Mouse (Mus musculus): ENCODE measurements around the gene Lrrk2.
A peak's percentile ranks its signal among the peaks of the same experiment; 100 is the strongest.

Lrrk2 gene

DNA sequence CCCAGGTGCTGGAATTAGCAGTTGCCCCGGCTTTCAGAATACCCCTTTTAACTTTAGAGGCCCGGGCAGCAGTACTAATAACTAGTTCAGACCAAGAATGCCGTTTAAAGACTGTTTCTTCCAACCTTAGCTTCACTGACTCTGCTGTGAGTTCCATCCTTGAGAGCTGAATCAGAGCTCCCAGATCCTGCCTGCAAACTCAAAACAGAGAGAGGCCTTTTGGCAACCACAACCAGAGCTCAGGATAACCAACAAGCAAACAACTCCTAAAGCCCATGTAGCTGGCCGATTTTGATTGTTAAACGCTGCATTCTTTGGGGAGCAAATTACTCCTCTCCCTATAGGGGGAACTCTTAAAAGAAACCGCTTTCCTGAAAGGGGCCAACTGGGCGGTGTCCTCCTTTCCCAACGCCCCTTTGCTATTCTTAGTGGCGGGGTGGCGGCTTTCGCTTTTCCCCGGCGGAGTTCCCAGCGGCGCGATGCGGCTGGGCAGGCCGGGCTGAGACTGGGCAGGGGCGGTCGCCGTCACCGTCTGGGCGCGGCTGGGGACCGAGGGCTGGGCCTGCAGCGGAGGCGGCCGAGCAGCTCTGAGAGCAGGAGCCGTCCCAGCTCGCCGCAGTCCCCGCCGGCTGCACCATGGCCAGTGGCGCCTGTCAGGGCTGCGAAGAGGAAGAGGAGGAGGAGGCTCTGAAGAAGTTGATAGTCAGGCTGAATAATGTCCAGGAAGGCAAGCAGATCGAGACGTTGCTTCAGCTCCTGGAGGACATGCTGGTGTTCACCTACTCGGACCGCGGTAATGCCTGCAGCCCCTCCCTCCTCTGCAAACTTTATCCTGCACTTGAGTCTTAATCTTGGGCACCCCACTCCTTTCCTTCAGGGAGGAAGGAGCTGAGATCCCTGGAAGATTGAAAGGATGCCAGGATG lies at the start of gene Lrrk2:
Gene Lrrk2 (plus strand): TSS at position 531 of the 924 bp plus-strand sequence.
- DNase-seq: peak; percentile 85 to 93

DNA sequence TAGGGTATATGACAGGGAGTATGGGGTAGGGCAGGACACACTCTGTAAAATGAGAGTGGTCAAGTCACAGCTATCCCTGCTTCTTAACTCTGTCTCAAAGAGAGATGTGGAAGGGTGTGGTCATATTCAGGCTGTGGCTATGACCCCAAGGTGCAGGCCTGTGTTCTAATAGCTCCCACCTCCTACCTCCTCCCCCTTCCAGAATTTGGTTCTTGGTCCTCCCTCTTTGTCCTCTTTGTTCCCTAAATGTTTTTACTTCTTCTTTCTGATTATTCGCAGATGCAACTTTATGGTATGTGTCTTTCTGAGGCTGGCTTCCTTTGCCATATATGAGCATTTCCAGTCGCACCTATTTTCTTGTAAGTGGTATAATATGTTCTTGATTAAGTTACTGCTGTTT lies 48.5 kb upstream of the Lrrk2 start:
- no peak for DNase-seq

DNA sequence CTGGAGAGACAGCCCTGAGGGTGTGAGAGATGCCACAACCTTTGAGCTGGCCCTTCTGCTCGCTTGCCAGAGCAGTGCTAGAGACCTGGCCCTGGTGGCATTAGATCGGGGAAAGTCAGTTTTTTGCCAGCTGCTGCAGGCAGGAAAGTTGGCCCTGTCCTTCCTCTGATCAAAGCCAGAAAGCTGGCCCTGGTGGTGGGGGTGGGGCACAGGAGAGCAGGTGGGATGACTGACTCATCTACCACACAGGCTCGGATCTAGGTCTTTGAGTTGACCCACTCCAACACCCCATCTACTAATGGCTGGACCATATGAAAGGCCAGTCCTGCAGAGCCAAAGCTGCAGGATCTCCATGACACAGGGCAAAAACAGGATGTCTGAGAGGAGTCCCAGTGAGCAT lies 43.8 kb upstream of the Lrrk2 start:
- DNase-seq: no peak

DNA sequence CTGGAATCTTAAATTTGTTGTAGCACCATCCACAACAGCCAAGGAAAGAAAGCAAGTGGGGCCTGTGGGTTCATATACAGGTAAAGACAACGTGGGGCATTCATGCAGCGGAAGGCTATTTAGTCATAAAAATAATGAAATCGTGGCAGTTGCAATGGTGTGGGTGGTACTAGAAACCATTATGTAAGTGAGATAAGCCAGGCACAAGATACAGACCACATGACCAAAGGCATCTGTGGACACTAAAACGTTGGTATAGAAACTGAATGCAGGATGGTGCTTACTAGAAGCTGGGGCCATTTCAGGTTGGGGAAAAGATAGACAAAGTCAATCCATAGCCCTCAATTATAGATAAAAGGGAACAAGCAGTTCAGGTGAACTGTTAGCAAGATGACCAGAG lies 40.5 kb upstream of the Lrrk2 start:
- no peak for DNase-seq

DNA sequence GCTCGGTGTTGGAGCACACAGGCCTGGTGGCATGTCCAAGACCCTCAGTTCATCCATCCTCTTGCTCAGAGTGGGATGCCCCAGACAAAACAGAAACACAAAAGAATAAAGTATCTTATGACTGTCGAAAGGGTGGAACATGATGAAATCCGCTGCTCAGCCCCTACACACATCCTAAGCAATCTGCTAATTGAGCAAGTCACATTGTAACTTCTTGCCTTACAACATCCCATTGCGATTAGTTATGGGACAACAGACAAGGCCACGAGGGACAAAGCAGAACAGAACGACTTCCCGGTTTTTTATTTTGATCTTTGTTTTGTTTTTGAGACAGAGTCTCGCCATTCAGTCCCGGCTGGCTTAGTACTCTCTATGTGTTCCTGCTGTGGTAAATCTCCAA lies 39.9 kb upstream of the Lrrk2 start:
- DNase-seq: no peak

DNA sequence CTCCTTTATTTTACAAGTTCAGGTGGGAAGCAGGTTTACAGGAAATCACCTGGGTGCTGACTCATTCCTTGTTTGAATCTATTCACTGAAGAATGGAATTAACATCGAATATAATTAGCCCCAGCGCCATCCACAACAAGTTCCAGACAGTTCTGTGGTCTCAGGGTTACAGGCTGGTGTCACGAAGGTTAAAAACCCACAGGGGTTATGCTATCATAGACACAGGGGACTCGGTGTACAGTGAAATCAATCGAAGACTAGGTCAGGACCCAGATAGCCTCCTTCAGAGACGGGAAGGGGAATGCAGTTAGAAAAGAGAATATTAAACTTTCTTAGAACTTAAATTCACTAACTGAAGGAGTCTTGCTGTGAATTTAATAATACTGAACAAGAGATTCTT lies 39.2 kb upstream of the Lrrk2 start:
- DNase-seq: no peak

DNA sequence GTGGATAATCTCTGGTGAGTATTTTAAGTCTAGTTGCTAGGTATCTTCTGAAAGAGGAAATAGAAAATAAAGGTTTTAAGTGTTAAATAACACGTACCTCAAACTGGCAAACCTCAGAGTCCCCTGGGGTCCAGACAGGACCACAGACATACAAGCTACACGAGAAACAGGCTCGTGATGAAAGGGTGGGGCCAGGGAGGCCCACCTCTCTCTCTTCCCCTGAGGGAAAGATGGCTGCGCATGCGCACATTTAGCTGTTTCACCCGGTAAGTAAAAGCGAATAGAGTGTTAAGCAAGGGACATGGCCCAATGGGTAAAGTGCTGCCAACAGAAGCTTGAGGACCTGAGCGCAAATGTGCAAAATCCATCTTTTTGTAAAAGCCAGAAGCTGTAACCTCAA lies 38.7 kb upstream of the Lrrk2 start:
- DNase-seq: no peak

DNA sequence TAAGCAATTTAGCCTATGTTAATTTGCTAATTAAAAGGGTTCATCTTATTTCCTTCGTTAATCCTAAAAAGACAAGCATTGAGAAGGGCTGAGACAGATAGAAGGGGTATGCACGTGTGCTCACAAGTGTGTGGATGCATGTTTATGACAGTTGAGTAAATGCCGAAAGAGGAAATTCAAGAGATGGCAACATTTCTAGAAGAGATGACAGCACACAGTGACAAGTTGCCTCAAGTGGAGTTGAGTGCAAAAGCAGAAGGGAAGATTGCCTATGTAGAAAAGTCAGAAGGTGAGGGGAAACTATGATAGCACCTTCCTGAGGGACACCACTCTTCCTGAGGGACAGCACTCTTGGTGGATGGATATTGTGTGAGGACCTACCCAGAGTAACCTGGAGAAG lies 31.3 kb upstream of the Lrrk2 start:
- DNase-seq: no peak

DNA sequence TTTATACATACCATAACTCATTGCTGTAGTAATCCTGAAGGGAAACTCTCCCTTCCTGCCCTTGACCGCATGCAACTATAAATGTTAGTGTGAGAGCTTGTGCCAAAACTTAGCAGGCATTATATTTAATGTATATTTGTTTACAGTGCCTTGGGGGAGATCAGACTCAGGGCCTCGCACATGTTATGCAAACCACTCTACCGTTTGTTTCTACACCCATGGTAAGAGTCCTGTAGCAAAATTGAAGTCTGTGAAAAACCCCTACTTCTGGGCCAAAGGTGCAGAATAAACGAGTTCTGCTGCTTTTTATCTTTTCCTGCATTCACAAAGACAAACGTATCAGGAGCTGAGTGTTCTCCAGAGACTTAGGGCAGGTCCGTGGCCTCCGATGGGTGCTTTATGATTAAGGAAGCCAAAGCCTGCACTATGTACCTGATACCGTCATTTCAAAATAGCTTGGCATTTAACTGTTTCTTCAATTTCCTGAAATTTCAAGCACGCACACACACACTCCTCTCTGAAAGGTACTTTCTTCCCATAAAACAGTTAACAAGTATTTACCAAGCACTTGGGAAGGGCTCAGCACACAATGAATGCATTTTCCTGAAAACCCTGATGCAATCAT lies 30.2 kb upstream of the Lrrk2 start:
- DNase-seq: no peak

DNA sequence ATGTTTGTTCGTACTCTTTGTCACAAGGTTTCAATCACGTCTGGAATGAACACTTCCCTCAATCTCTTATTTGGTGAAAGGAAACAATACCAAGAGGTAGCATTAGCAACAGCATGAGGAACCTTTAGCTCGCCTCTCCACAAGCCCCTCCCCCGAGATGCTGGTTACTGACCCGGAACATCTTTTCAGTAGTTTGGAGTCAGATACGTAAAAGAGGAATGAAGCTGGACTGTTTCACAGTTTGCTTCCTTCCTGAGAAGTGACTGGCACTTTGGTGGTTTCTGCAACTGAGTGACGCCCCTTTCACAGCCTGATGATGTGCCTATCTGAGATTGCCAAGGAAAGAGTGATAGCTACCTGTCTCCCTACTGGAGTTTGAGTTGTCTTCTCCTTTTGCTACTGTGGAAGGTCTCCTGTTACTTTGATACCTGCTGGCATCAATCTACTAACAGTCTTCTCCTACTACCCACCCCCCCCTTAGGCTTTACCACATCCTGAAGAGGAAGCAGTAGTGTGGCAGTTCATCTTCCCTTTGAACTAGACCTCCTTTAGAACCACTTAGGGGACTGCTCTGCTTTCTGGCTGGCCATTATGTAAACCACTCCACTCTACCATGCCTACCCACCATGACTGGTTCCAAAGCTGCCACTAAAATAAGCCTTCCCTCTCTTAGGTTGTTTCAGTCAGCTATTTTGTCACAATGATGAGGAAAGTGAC lies 29.2 kb upstream of the Lrrk2 start:
- no peak for DNase-seq

DNA sequence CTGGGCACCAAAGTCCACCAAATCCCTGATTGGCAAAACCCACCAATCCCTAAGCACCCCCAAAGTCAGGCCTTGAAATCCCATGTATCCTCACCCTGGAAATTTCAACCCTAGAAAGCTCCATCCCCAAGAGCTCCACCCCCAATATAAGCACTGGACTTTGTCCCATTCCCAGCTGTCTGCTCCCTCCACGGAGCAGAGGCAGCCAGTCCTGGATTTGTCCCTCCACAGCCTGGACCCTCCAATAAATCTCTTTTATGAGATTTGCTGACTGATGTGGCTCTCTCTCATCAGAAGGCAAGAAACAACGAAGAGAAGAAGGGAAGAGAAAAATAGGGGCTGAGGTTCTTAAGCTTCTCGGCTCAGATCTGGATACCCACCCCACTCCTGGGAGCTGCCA lies 22.7 kb upstream of the Lrrk2 start:
- DNase-seq: no peak

DNA sequence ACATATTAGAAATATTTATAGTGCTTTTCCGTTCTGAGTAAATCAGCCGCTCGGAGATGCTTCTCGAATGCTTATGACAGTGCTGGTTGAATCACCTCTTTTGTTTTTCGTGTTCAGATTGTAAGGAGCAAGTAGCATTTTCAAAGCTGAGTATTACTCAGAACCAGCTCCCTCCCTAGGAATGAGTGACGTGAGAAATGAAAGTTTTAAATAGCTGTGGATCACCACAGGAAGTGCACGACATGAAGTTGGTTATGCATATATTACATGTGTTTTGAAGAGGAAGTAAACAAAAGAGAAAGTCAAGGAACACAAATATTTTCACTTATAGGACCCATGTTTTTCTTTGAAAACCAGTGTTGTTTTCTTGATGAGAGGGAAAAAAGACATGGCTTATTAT lies 21.5 kb upstream of the Lrrk2 start:
- DNase-seq: no peak

DNA sequence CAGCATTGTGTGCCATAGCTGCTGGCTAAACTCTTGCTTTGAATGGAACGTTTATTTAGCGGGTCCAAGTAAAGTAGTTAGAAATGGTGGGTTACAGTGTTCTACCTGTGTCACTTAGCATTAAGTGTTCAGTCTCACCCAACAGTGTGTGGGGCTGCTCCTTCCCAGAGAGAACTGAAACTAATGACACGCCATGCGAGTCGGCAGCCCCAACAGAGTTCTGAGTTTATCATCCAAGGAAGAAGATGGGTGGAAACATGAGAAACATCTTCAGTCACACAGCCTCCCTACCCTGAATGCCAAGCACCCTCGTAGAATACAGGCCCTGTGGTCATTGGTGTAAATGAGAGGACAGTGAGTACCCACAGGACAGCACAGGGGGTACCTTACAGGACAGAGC lies 14.7 kb upstream of the Lrrk2 start:
- DNase-seq: no peak

DNA sequence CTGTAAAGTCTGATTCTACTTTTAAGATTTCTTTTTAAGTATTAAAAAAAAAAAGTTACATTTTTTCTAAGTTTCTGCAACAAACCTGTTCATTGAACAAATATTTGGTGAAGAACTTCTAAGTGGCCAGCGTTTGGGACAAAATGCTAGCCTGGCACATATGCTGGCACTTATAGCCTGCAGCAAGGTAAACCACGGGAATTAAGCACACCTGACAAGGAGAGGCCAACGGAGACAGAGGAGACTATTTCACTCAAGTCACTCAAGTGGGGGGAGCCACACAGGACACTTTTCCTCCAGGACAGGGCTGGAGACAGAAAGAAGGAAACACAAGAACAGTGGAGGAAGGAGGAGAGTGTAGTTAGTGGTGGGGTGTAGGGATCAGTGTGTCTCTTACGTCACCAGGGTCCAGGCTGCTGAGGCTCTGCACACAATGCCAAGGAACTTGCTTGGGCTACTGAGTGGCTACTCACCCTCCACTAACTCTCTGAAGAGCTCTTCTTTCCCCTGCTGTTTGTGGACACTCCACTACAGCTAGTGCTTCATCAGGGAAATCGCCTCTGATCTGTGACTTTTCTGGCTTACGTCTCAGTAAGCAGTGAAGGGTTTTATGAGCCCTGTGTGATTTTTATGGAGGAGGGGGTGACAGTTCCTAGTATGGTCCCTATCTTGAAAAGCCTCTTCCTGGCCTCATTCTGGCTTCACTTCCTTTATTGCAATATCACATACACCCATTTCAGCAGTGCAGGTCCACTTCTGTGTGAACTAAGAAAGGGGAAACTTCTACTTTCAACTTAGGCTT lies 12.5 kb upstream of the Lrrk2 start:
- no peak for DNase-seq

DNA sequence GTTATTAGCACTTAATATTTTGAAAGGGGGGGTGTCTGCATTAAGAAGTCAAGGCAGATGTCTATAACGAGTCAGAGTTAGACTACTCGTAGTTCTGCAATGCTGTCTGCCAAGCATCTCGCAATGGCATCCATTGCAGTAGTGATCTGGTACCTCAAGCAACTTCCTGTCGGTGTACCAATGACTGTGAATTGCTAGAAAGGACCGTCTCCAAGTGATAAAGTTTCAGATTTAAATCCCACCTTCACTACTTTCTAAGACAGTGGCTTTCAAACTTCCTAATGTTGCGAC lies 12.0 kb upstream of the Lrrk2 start:
- DNase-seq: no peak

DNA sequence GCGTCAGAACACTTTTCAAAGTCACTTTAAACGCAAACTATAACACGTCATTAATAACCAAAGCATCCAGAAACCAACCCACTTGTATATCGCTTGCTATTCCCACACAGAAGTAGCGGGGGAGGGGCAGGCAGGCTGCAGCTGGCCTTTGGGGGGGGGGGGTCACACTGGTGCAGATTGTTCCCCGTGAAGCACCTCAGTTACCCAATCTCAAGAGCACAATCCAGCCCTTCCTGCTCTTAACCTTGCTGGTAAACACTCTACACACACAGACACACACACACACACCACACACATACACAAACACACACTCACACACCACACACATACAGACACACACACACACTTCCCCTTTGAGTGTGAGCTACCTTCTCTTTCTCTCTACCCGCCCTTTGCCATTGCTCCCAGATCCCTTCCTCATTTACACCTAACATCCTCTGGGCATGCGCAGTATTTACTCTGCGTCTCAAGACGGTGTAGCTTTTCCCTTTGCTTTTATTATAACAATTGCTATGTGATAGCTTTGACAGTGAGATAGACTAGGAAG lies 8.3 kb upstream of the Lrrk2 start:
- no peak for DNase-seq

DNA sequence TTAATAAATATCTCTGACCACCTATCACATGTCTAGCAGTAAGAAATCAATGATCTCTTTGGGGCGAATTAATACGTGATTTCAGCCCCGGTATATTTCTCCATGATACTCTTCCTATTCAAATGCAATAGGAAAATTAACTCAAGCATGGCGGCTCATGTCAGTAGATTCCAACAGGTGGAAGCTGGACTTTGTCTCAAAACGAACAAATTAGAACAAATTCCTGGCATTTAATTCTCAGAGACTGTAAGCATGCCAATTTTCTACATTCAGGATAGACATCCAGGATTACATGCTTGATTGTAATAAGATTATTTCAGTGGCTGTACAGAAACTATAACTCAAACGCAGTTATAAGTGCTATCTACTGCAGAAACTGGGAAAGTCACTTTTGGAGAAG lies 7.4 kb upstream of the Lrrk2 start:
- DNase-seq: no peak

DNA sequence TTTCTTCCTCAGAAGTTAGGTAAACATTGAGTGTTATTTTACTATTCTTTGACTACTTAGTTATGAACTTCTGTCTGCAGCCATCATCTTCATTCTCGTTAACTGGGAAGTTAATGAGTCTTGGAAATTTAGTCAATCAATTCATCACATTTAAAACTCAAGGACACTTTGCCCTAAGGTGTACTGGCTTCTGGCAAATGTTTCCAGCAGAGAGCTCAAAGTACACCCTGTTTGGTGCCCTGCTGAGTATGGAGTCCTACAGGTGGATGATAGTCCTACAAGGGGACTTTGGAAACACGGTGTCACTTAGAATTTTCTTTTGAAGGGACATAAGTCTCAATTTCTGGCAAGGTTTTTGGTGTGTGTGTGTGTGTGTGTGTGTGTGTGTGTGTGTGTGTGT lies 1.8 kb upstream of the Lrrk2 start:
- peak; percentile 50 to 78 for DNase-seq

DNA sequence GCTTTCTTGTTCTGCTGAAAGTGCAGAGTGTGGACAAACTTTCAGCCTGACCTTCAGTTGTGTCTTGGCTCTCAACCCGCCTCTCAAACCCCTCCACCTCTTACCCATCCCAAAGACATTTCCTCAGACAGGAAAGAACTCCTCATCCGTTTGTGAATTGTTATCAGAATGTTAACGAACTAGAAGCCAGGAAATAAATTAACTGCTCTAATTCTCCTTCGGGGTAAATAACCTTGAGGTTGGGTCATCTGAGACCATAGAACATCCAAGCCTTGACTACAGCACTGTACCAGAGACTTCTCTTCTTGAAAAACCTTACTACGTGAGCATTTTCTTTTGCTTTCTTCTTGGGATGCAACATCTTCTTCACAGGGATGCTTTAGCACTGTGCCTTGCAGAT lies 988 bp upstream of the Lrrk2 start:
- DNase-seq: peak; percentile 8 to 49

DNA sequence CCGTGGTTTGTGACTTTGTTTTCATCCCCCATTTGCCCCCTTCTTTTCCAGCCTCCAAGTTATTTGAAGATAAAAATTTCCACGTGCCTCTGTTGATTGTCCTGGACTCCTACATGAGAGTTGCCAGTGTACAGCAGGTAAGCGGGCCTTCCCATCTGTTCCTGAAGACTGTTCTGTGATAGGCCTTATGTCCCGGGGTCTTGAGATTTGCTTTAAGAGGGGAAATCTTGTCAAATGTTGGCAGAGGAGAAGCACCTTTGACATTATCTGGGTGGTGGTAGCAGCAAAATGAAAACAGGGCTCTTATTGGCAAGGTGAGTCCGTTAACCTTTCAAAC lies 562 bp downstream of the Lrrk2 start:
- no peak for DNase-seq

DNA sequence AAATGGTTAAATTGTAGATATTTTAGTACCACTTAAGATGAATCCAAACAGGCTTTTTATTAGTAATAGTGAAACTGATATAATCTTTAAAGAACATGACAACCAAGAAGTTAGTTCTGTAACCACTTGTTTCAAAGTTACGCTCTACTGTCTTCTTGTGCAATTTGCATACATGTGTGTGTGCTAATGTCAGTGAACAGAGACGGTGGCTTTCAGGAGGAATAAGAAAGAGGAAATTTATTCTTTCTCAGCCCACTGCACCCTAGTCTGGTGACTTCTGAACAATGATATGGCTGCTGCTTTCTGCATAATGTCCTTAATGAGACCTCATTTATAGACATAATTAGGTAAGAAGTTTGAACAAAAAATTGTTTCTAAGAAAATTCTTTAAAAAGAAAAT lies 7.1 kb downstream of the Lrrk2 start:
- DNase-seq: no peak

DNA sequence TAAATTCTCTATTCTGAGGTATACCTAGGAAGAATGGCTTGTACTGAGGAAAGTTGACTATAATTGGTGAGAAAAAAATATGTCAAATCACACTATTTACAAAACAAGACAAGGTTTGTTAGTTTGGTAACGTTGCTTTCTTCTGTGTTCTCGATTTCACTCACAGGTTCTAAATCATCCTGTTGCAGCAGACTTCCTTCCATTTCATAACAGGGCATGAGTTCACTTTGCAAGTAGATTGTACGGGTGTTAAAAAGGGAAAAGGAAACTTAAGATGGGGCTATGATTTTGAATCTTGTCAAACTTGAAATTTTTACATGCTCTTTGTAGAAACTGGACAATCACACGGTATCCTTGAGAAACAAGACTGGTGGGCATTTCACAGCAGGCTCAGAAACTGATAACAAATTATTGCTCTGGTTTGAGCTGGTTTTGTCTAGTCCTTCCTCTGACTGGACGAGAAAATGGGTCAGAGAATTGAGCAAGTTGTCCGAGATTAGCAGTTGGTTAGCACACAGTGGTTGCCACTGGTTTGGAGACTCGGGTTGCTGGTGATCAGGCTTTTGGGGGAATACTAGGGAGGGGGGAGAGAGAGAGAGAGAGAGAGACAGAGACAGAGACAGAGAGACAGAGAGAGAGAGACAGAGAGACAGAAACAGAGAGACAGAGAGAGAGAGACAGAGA lies 13.0 kb downstream of the Lrrk2 start:
- no peak for DNase-seq

DNA sequence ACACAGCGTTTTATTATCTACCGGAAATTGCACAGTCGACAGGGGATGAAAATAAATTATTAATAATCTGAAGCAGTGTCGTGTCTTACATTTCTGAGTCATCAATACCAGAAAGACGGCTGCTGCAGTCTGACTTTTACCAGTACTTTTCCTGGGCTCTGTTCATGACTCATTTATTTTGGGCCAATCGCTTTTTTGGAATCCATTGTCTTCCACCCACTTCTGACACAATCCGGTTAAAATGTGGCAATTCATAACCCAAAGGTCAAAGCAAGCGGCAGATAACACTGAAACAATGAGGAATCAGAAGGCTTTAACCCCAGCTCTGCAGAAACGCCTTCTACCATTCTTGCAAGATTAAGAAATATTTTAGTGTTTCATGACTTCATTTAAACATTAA lies 17.7 kb downstream of the Lrrk2 start:
- no peak for DNase-seq
